Mouse (Mus musculus): ENCODE measurements at regions not wholly inside any gene's neighbourhood (a gene's known extent, or its start where the extent isn't known, plus 50 kb on each side); places are given as distances from the start of the nearest gene placed in this dataset.

DNA sequence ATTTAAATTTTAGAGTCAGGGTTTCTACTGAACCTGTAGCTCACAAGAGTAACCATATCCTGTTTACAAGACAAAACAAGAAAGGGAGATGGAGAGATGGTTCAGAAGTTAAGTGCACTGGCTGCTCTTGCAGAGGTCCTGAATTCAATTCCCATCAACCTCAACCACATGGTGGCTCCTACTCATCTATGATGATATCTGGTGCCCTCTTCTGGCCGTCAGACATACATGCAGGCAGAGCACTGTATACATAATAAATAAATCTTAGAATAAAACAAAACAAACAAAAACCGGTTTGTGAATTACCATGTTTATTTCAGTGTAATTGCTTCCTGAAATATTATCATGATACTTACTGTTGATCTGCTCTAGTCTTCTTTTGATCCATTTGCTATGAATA lies 845.4 kb downstream of the Pcdh18 start:
- 0 out of 2 replicates have a peak, but pooled peaks have one; percentile 0 for TF ChIP-seq CTCF (conservative IDR thresholded peaks at IDR 0.05; ENCODE audit: insufficient read depth, insufficient read length, low read depth, low read length)
- TF ChIP-seq POLR2A (IDR thresholded peaks at IDR 0.05; ENCODE audit: low read depth, low read length): no peak
- Histone ChIP-seq H3K4me3 (ENCODE audit: insufficient read depth, low read depth, low read length) (no peak overlapping the region), H3K27ac (ENCODE audit: insufficient read depth, low read depth, low read length) (no peak overlapping the region), H3K36me3 (ENCODE audit: control insufficient read depth, insufficient read depth, low read length) (no peaks in the 10 kb centered on the region), H3K27me3 (replicated peaks; ENCODE audit: control insufficient read depth, insufficient read depth, low read length) (no peaks in the 10 kb centered on the region), H3K4me1 (ENCODE audit: control insufficient read depth, insufficient read depth, low read length) (no peaks in the 10 kb centered on the region)
- 56% methylated on average over 2 of the region's 2 CpGs for WGBS
- DNase-seq: no peak

GRCm38 (mm10) chr3:48890403-48890802 lies 866.7 kb downstream of the Pcdh18 start:
- Histone ChIP-seq H3K27me3 (replicated peaks; ENCODE audit: control insufficient read depth, insufficient read depth, low read length) (no peaks in the 10 kb centered on the region), H3K36me3 (ENCODE audit: control insufficient read depth, insufficient read depth, low read length) (no peaks in the 10 kb centered on the region), H3K4me1 (ENCODE audit: control insufficient read depth, insufficient read depth, low read length) (no peaks in the 10 kb centered on the region), H3K27ac (ENCODE audit: insufficient read depth, low read depth, low read length) (no peak overlapping the region), H3K4me3 (ENCODE audit: insufficient read depth, low read depth, low read length) (no peak overlapping the region)
- WGBS: 82% methylated on average over 3 of the region's 3 CpGs
- no peak for DNase-seq
- TF ChIP-seq POLR2A (IDR thresholded peaks at IDR 0.05; ENCODE audit: low read depth, low read length) (no peak), CTCF (conservative IDR thresholded peaks at IDR 0.05; ENCODE audit: insufficient read depth, insufficient read length, low read depth, low read length) (no peak)

DNA sequence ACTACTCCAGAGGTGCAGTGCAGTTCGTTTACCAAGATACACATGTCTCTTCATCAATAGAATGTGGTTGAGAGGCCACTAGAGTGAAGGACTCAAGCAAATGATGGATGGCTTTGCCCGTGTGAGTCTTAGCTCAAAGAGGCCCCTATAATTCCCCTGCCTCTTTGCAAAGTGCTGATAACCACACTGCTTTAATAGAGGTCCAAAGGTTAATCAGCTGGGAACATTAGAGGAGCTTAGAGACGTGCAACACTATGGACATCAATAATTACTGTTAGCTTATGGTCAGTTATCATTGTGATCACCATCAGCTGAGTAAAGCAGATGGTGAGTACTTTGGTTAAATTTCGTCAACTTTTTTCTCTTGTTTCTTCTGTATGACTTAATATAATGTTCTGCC lies 869.2 kb downstream of the Pcdh18 start:
- Histone ChIP-seq H3K36me3 (ENCODE audit: control insufficient read depth, insufficient read depth, low read length) (no peaks in the 10 kb centered on the region), H3K4me1 (ENCODE audit: control insufficient read depth, insufficient read depth, low read length) (no peaks in the 10 kb centered on the region), H3K4me3 (ENCODE audit: insufficient read depth, low read depth, low read length) (no peak overlapping the region), H3K27me3 (replicated peaks; ENCODE audit: control insufficient read depth, insufficient read depth, low read length) (no peaks in the 10 kb centered on the region), H3K27ac (ENCODE audit: insufficient read depth, low read depth, low read length) (no peak overlapping the region)
- no peak for DNase-seq
- TF ChIP-seq CTCF (conservative IDR thresholded peaks at IDR 0.05; ENCODE audit: insufficient read depth, insufficient read length, low read depth, low read length) (no peak), POLR2A (IDR thresholded peaks at IDR 0.05; ENCODE audit: low read depth, low read length) (no peak)
- 37% methylated on average over 4 of the region's 4 CpGs for WGBS

GRCm38 (mm10) chr3:48869527-48869926 lies 887.6 kb downstream of the Pcdh18 start:
- Histone ChIP-seq H3K36me3 (ENCODE audit: control insufficient read depth, insufficient read depth, low read length) (no peaks in the 10 kb centered on the region), H3K4me1 (ENCODE audit: control insufficient read depth, insufficient read depth, low read length) (no peaks in the 10 kb centered on the region), H3K4me3 (ENCODE audit: insufficient read depth, low read depth, low read length) (no peak overlapping the region), H3K27ac (ENCODE audit: insufficient read depth, low read depth, low read length) (no peak overlapping the region), H3K27me3 (replicated peaks; ENCODE audit: control insufficient read depth, insufficient read depth, low read length) (no peaks in the 10 kb centered on the region)
- TF ChIP-seq POLR2A (IDR thresholded peaks at IDR 0.05; ENCODE audit: low read depth, low read length) (no peak), CTCF (conservative IDR thresholded peaks at IDR 0.05; ENCODE audit: insufficient read depth, insufficient read length, low read depth, low read length) (no peak)
- 60% methylated on average over 2 of the region's 2 CpGs for WGBS
- DNase-seq: no peak

- Histone ChIP-seq H3K4me1 (ENCODE audit: control insufficient read depth, insufficient read depth, low read length) (no peaks in the 10 kb centered on the region), H3K36me3 (ENCODE audit: control insufficient read depth, insufficient read depth, low read length) (no peaks in the 10 kb centered on the region), H3K27me3 (replicated peaks; ENCODE audit: control insufficient read depth, insufficient read depth, low read length) (no peaks in the 10 kb centered on the region; the same call in 1 of the 2 replicates), H3K4me3 (ENCODE audit: insufficient read depth, low read depth, low read length) (no peak overlapping the region), H3K27ac (ENCODE audit: insufficient read depth, low read depth, low read length) (no peak overlapping the region)
- TF ChIP-seq POLR2A (IDR thresholded peaks at IDR 0.05; ENCODE audit: low read depth, low read length) (no peak), CTCF (conservative IDR thresholded peaks at IDR 0.05; ENCODE audit: insufficient read depth, insufficient read length, low read depth, low read length) (peak; percentile 20; the same call in 1 of the 2 replicates)
- DNase-seq: peak; percentile 42
- 53% methylated on average over 6 of the region's 6 CpGs for WGBS
Observed at GRCm38 (mm10) chr3:48846049-48846653, 911.0 kb downstream of the Pcdh18 start.

DNA sequence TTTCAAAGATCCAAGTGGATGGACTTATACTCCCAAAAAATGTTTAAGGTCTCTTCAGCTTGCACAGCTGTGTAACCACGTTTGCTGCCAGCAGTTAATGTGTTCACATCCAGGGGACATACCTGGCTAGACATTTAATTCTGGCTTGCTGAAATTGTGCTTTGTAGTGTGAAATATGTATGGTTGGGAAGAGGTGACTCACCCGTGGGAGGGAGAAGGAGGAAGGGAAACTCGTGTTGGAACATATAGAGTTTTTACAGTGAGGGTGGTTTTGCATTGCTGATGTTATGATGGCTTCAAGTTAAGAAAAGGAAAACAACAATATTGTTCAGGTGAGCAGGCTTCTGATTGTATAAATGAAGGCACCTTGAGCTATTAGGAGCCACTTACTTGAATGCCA lies 916.4 kb downstream of the Pcdh18 start:
- no peak overlapping the region for H3K27ac ChIP-seq (ENCODE audit: insufficient read depth, low read depth, low read length)
- no peak for DNase-seq
- TF ChIP-seq POLR2A (IDR thresholded peaks at IDR 0.05; ENCODE audit: low read depth, low read length) (no peak), CTCF (conservative IDR thresholded peaks at IDR 0.05; ENCODE audit: insufficient read depth, insufficient read length, low read depth, low read length) (no peak)
- WGBS: 42% methylated on average over 3 of the region's 3 CpGs
- no peak overlapping the region for H3K4me3 ChIP-seq (ENCODE audit: insufficient read depth, low read depth, low read length)
- H3K4me1 ChIP-seq (ENCODE audit: control insufficient read depth, insufficient read depth, low read length): no peaks in the 10 kb centered on the region
- no peaks in the 10 kb centered on the region for H3K36me3 ChIP-seq (ENCODE audit: control insufficient read depth, insufficient read depth, low read length)
- no peaks in the 10 kb centered on the region for H3K27me3 ChIP-seq (replicated peaks; ENCODE audit: control insufficient read depth, insufficient read depth, low read length)

GRCm38 (mm10) chr3:48823360-48823759 lies 933.8 kb downstream of the Pcdh18 start:
- Histone ChIP-seq H3K4me1 (ENCODE audit: control insufficient read depth, insufficient read depth, low read length) (no peaks in the 10 kb centered on the region), H3K27me3 (replicated peaks; ENCODE audit: control insufficient read depth, insufficient read depth, low read length) (no peaks in the 10 kb centered on the region), H3K27ac (ENCODE audit: insufficient read depth, low read depth, low read length) (no peak overlapping the region), H3K36me3 (ENCODE audit: control insufficient read depth, insufficient read depth, low read length) (no peaks in the 10 kb centered on the region), H3K4me3 (ENCODE audit: insufficient read depth, low read depth, low read length) (no peak overlapping the region)
- TF ChIP-seq POLR2A (IDR thresholded peaks at IDR 0.05; ENCODE audit: low read depth, low read length) (no peak), CTCF (conservative IDR thresholded peaks at IDR 0.05; ENCODE audit: insufficient read depth, insufficient read length, low read depth, low read length) (no peak)
- no peak for DNase-seq
- 26% methylated on average over 6 of the region's 6 CpGs for WGBS

Measured in kidney, adult 2 months (tissue).